Mouse (Mus musculus) yolk sac, embryonic 10.5 days (tissue): ENCODE measurements at regions not wholly inside any gene's neighbourhood (a gene's known extent, or its start where the extent isn't known, plus 50 kb on each side); places are given as distances from the start of the nearest gene placed in this dataset.

Experiments
- DNase-seq: peaks from one replicate; pipeline ENCODE4 v3.0.0-alpha.2; 2017; ENCODE audit warnings: low spot score

- DNase-seq, result no peak
Observed at GRCm38 (mm10) chr10:95032760-95033716, 88.4 kb upstream of the Plxnc1 start.

GRCm38 (mm10) chr10:95031371-95031770 lies 86.7 kb upstream of the Plxnc1 start:
- no peak for DNase-seq

- DNase-seq, result no peak
Observed at GRCm38 (mm10) chr10:95030801-95031200, 86.2 kb upstream of the Plxnc1 start.

GRCm38 (mm10) chr10:95029554-95029953 lies 84.9 kb upstream of the Plxnc1 start:
- no peak for DNase-seq

GRCm38 (mm10) chr10:95025569-95026327 lies 81.1 kb upstream of the Plxnc1 start:
- DNase-seq, result no peak

GRCm38 (mm10) chr10:95021209-95021608 lies 76.6 kb upstream of the Plxnc1 start:
- no peak for DNase-seq

- no peak for DNase-seq
Observed at GRCm38 (mm10) chr10:95016896-95017295, 72.3 kb upstream of the Plxnc1 start.

- DNase-seq, result no peak
Observed at GRCm38 (mm10) chr10:95015298-95015951, 70.8 kb upstream of the Plxnc1 start.

GRCm38 (mm10) chr10:95013946-95014345 lies 69.3 kb upstream of the Plxnc1 start:
- no peak for DNase-seq

- DNase-seq, result no peak
Observed at GRCm38 (mm10) chr10:95013213-95013915, 68.7 kb upstream of the Plxnc1 start.

- no peak for DNase-seq
Observed at GRCm38 (mm10) chr10:95010333-95010732, 65.7 kb upstream of the Plxnc1 start.

- DNase-seq, result no peak
Observed at GRCm38 (mm10) chr10:95009081-95009480, 64.4 kb upstream of the Plxnc1 start.

GRCm38 (mm10) chr10:95004065-95004763 lies 59.6 kb upstream of the Plxnc1 start:
- DNase-seq, result no peak

- no peak for DNase-seq
Observed at GRCm38 (mm10) chr10:95003621-95004020, 59.0 kb upstream of the Plxnc1 start.

GRCm38 (mm10) chr10:95001650-95002049 lies 57.0 kb upstream of the Plxnc1 start:
- DNase-seq, result no peak

- DNase-seq, result no peak
Observed at GRCm38 (mm10) chr10:94999716-95000115, 55.1 kb upstream of the Plxnc1 start.
